Mouse (Mus musculus) hindbrain, embryonic 14.5 days (tissue): Measurements from ENCODE around the gene Aco1. TPM values are rescaled to one million over a fixed set of nuclear protein-coding genes. Genes with fewer than 3 reads are reported as not detected.

Experiments
- ATAC-seq: fragments of 200-750 bp; cut with Nextera tagmentation; 2 replicates; pipeline ENCODE4 v1.8.0; 2017; ENCODE audit warnings: moderate number of reproducible peaks, mild to moderate bottlenecking, moderate TSS enrichment, moderate library complexity; ENCODE audit not compliant: low FRiP score
- DNase-seq: peaks from one replicate; pipeline ENCODE4 v3.0.0-alpha.2; 2015; ENCODE audit warnings: low spot score
- H3K27ac ChIP-seq: fragments of 300-500 bp; sonication (generic); 2 replicates; pipeline ENCODE4 v1.5.1; 2014; ENCODE audit warnings: mild to moderate bottlenecking, moderate library complexity
- H3K27me3 ChIP-seq: fragments of 300-500 bp; sonication (generic); 2 replicates; pipeline ENCODE4 v1.6.1; 2014; ENCODE audit warnings: mild to moderate bottlenecking, low read length, mixed read lengths; ENCODE audit not compliant: control insufficient read depth, insufficient read depth
- H3K36me3 ChIP-seq: fragments of 300-500 bp; sonication (generic); replicated peaks from 2 replicates; pipeline ENCODE4 v1.6.1; 2014; ENCODE audit not compliant: control insufficient read depth, insufficient read depth
- H3K4me1 ChIP-seq: fragments of 300-500 bp; sonication (generic); replicated peaks from 2 replicates; pipeline ENCODE4 v1.6.1; 2014; ENCODE audit warnings: antibody characterized with exemption, low read length, mixed read lengths; ENCODE audit not compliant: control insufficient read depth, insufficient read depth
- H3K4me2 ChIP-seq: fragments of 300-500 bp; sonication (generic); replicated peaks from 2 replicates; pipeline ENCODE4 v1.6.1; 2014; ENCODE audit warnings: mild to moderate bottlenecking, moderate library complexity
- H3K4me3 ChIP-seq: fragments of 300-500 bp; sonication (generic); replicated peaks from 2 replicates; pipeline ENCODE4 v1.5.1; 2014; ENCODE audit warnings: mild to moderate bottlenecking, low read length
- H3K9ac ChIP-seq: fragments of 300-500 bp; sonication (generic); 2 replicates; pipeline ENCODE4 v1.6.1; 2014
- H3K9me3 ChIP-seq: fragments of 300-500 bp; sonication (generic); 2 replicates; pipeline ENCODE4 v1.6.1; 2016; ENCODE audit warnings: low read length; ENCODE audit not compliant: control insufficient read depth
- WGBS: fragments of 180-500 bp; shearing (Covaris S2); extraction: QIAGEN DNeasy Blood & Tissue Kit; methylation state at CpG from one replicate; pipeline ENCODE4 v1.1.7; 2014; 5-methylcytosine and 5-hydroxymethylcytosine counted together
- polyA plus RNA-seq: library from polyadenylated mRNA; unstranded; fragments of >200 nt; fragmentation: Nextera tagmentation; extraction: Ambion mirVana; gene quantifications from 2 replicates; pipeline ENCODE4 v1.2.1, GENCODE M21; 2014

Gene Aco1
- polyA plus RNA-seq, 1 experiment from 2014 or later, result 46.0 TPM

GRCm38 (mm10) chr4:40238483-40239408 lies 95.9 kb downstream of the Aco1 start:
- no peaks in the 10 kb centered on the region for H3K36me3 ChIP-seq
- DNase-seq, result peak; percentile 35
- 2% methylated on average over 17 of the region's 17 CpGs for WGBS

DNA sequence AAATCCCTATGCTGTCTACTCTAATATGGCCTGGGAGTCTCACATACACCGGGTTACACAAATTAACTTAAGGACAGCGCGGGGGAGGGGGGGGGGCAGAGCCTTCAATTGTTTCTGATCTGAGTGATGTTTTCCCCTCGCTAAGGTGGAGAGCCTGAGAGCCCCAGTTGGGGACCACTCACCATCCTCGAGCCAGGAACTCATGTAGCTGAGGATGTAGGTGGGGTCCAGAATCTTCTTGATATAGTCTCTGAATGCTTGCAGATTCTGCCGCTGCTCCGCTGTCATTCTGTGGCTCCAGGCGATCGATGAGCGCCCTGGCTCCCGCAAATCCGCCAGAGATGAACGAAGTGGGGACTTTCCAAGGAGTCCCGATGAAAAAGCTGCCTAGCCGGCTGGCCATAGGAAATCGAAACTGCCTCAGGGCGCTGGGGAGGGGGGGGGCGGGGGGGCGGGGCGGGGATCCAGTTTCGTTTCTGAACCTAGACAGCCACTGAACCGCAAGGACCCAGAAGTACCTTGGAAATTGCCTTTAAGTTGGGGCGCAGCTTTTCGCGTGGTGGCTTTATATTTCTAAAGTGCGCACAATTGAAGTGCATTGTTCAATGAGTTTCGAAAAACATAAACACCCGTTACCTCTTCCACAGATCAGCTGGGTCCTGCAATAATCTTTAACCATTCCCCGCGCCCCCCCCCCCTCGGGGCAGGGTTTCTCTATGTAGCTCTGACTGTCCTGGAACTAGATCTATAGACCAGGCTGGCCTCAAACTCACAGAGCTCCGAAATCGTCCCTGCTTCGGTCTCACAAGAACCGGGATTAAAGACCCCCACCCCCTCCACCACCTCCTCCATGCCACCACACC lies 96.8 kb downstream of the Aco1 start, which contains the start of gene Ddx58:
Gene Ddx58, minus strand, starts transcription at position 420 of the 863 bp plus-strand sequence.
- H3K27ac ChIP-seq, result no peak within 1 kb of the TSS
- no peaks in the 10 kb centered on the region for H3K36me3 ChIP-seq
- peak; percentile 31 for DNase-seq
- H3K4me1 ChIP-seq, result peaks cover 10% of the 10 kb centered on the region
- WGBS, result 5% methylated on average over 33 of the region's 35 CpGs
- H3K9me3 ChIP-seq, result no peaks in the 10 kb centered on the region
- peak within 1 kb of the TSS; percentile 85 for H3K4me2 ChIP-seq
- peak; percentile 40; the same call in 1 of the 2 replicates for ATAC-seq
- H3K27me3 ChIP-seq, result no peaks in the 10 kb centered on the region
- H3K9ac ChIP-seq, result peak within 1 kb of the TSS; percentile 55
- peak within 1 kb of the TSS; percentile 43 for H3K4me3 ChIP-seq

More at GRCm38 (mm10) chr4:40238483-40239408, 95.9 kb downstream of the Aco1 start:
- peak overlapping the region; percentile 43 for H3K4me3 ChIP-seq
- no peak overlapping the region for H3K27ac ChIP-seq
- peak overlapping the region; percentile 85 for H3K4me2 ChIP-seq
- peak; percentile 69; the same call in 1 of the 2 replicates for ATAC-seq
- H3K9ac ChIP-seq, result peak overlapping the region; percentile 55
- no peaks in the 10 kb centered on the region for H3K9me3 ChIP-seq
- H3K27me3 ChIP-seq, result no peaks in the 10 kb centered on the region
- peaks cover 10% of the 10 kb centered on the region for H3K4me1 ChIP-seq

DNA sequence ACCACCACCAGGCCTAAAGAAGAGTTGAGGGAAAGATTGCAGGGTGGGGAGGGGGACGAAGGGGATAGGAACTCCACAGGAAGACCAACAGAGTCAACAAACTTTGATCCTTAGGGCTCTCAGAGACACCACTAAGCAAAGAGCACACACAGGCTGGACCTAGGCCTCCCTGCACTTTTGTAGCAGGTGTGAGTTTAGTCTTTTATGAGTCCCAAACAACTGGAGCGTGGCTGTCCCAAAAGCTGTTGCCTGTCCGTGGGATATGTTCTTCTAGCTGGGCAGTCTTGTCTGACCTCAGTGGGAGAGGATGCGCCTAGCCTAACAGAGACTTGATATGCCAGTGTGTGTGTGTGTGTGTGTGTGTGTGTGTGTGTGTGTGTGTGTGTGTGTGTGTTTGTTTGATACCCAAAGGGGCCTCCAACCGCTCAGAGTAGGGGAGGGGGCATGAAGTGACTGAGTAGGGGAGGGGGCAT lies 97.4 kb downstream of the Aco1 start:
- ATAC-seq (peak; percentile 31; the same call in 1 of the 2 replicates), DNase-seq (no peak)
- Histone ChIP-seq H3K27me3 (no peaks in the 10 kb centered on the region), H3K27ac (no peak overlapping the region), H3K36me3 (no peaks in the 10 kb centered on the region), H3K9me3 (no peaks in the 10 kb centered on the region), H3K9ac (no peak overlapping the region), H3K4me2 (peak overlapping the region; percentile 85), H3K4me3 (peak overlapping the region; percentile 43), H3K4me1 (peaks cover 10% of the 10 kb centered on the region)
- 54% methylated on average over 5 of the region's 5 CpGs for WGBS

- Histone ChIP-seq H3K27ac (no peak overlapping the region), H3K27me3 (no peaks in the 10 kb centered on the region), H3K9ac (no peak overlapping the region), H3K36me3 (no peaks in the 10 kb centered on the region), H3K4me2 (no peak overlapping the region), H3K4me3 (no peak overlapping the region), H3K9me3 (no peaks in the 10 kb centered on the region), H3K4me1 (peaks cover 10% of the 10 kb centered on the region)
- ATAC-seq, result no peak
- no peak for DNase-seq
- 55% methylated on average over 6 of the region's 6 CpGs for WGBS
These were observed 99.0 kb downstream of the Aco1 start for GRCm38 (mm10) chr4:40241928-40242327.

GRCm38 (mm10) chr4:40243006-40243405 lies 100.1 kb downstream of the Aco1 start:
- no peaks in the 10 kb centered on the region for H3K36me3 ChIP-seq
- peaks cover 10% of the 10 kb centered on the region for H3K4me1 ChIP-seq
- no peak overlapping the region for H3K4me3 ChIP-seq
- DNase-seq (no peak), ATAC-seq (no peak)
- WGBS, result 78% methylated on average over 4 of the region's 4 CpGs
- H3K27me3 ChIP-seq, result no peaks in the 10 kb centered on the region
- no peak overlapping the region for H3K9ac ChIP-seq
- no peak overlapping the region for H3K4me2 ChIP-seq
- no peak overlapping the region for H3K27ac ChIP-seq
- no peaks in the 10 kb centered on the region for H3K9me3 ChIP-seq

DNA sequence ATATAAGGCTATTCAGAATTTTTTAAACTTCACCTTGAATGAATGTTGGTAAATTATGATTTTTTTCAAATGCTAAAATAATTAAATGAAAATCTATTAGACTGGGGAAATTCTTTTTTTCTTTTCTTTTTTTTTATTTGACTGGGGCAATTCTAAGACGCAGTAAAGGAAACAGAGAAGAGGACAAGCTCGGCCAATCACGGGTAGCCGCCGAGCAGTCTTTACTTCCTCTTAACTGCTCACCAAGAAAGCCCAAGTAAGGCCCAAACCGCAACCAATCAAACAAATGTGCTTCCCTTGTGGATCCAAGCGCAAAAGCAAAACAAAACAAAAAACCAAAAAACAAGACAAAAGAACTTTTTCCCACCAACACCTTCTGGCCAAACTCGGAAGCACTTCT lies 101.2 kb downstream of the Aco1 start:
- ATAC-seq (no peak), DNase-seq (no peak)
- Histone ChIP-seq H3K27me3 (no peaks in the 10 kb centered on the region), H3K4me1 (peaks cover 4% of the 10 kb centered on the region; the same call in 1 of the 2 replicates), H3K9me3 (no peaks in the 10 kb centered on the region), H3K4me2 (no peak overlapping the region), H3K36me3 (no peaks in the 10 kb centered on the region), H3K9ac (no peak overlapping the region), H3K27ac (no peak overlapping the region), H3K4me3 (no peak overlapping the region)
- 89% methylated on average over 8 of the region's 8 CpGs for WGBS

Other genes starting within 250 kb of the Aco1 start
- 2.5 and 4.3 TPM in 2 replicates for gene Ddx58, start 96.7 kb downstream of the Aco1 start, polyA plus RNA-seq
- 12.8 and 16.9 TPM in 2 replicates for gene Smim27, start 126.5 kb downstream of the Aco1 start, polyA plus RNA-seq
- gene Topors, start 126.8 kb downstream of the Aco1 start, polyA plus RNA-seq, result 31.8 and 32.7 TPM in 2 replicates
- gene Ndufb6, start 136.3 kb downstream of the Aco1 start, polyA plus RNA-seq, result 345 and 377 TPM in 2 replicates